In genomic region chr11:77512891-77513810, GRCm38 (mm10) we compare ENCODE assay signal across 8 mouse cellular contexts. TPM values are rescaled to one million over a fixed set of nuclear protein-coding genes. Genes with fewer than 3 reads are reported as not detected.
DNase-seq lines count a peak whose midpoint lies in the region; ATAC-seq and TF ChIP-seq lines count a peak whose summit lies in the region.

No protein-coding gene starts in this region.

- H3K27me3 ChIP-seq in heart, embryonic 15.5 days, result peaks cover 6% of the 10 kb centered on the region; the same call in 1 of the 2 replicates
- no peaks in the 10 kb centered on the region for H3K27me3 ChIP-seq in kidney, postnatal 0 days (ENCODE audit: insufficient read depth, low read length)
- H3K27me3 ChIP-seq in lung, postnatal 0 days (replicated peaks; ENCODE audit: insufficient read depth, low read length), result 0 out of 2 replicates have a peak, but pooled peaks cover 4% of the 10 kb centered on the region

- no peaks in the 10 kb centered on the region for H3K9me3 ChIP-seq in heart, embryonic 15.5 days (replicated peaks)
- no peaks in the 10 kb centered on the region for H3K9me3 ChIP-seq in kidney, postnatal 0 days (replicated peaks; ENCODE audit: low read length)
- H3K9me3 ChIP-seq in lung, postnatal 0 days (ENCODE audit: low read length), result no peaks in the 10 kb centered on the region

- H3K9ac ChIP-seq in heart, embryonic 15.5 days, result peak overlapping the region; percentile 87
- peak overlapping the region; percentile 71 for H3K9ac ChIP-seq in kidney, postnatal 0 days (ENCODE audit: low read depth, low read length)
- H3K9ac ChIP-seq in lung, postnatal 0 days (replicated peaks; ENCODE audit: low read depth), result peak overlapping the region; percentile 46

- TF ChIP-seq POLR2A in bone marrow, adult 2 months (IDR thresholded peaks at IDR 0.05; ENCODE audit: borderline replicate concordance, control insufficient read depth, low read depth, low read length), result peak; percentile 58; the same call in 1 of the 2 replicates
- TF ChIP-seq POLR2A in embryonic fibroblast, embryonic 13.5 days (IDR thresholded peaks at IDR 0.05; ENCODE audit: low read depth, low read length), result peak; percentile 94

- ATAC-seq in heart, embryonic 15.5 days (replicated peaks; ENCODE audit: insufficient number of reproducible peaks, insufficient read depth, low FRiP score, low read depth), result peak; percentile 79
- peak; percentile 68 for ATAC-seq in kidney, postnatal 0 days (replicated peaks; ENCODE audit: low FRiP score, low read depth)
- peak; percentile 83 for ATAC-seq in lung, postnatal 0 days

- no peak for TF ChIP-seq CTCF in bone marrow, adult 2 months (IDR thresholded peaks at IDR 0.05; ENCODE audit: control insufficient read depth, insufficient read depth, low read length)
- no peak for TF ChIP-seq CTCF in embryonic fibroblast, embryonic 13.5 days (IDR thresholded peaks at IDR 0.05; ENCODE audit: borderline replicate concordance, insufficient read depth, low read length)
- no peak for TF ChIP-seq CTCF in kidney, postnatal 0 days (IDR thresholded peaks at IDR 0.05; ENCODE audit: low read depth)
- TF ChIP-seq CTCF in lung, postnatal 0 days (IDR thresholded peaks at IDR 0.05), result no peak

- H3K4me1 ChIP-seq in bone marrow, adult 2 months (ENCODE audit: control insufficient read depth, insufficient read depth, low read length), result peaks cover 6% of the 10 kb centered on the region
- no peaks in the 10 kb centered on the region for H3K4me1 ChIP-seq in embryonic fibroblast, embryonic 13.5 days (ENCODE audit: control insufficient read depth, insufficient read depth, low read length)
- peaks cover 49% of the 10 kb centered on the region for H3K4me1 ChIP-seq in heart, embryonic 15.5 days (replicated peaks)
- H3K4me1 ChIP-seq in kidney, postnatal 0 days (replicated peaks; ENCODE audit: insufficient read depth, low read length), result peaks cover 32% of the 10 kb centered on the region
- H3K4me1 ChIP-seq in lung, postnatal 0 days (ENCODE audit: insufficient read depth, low read depth, low read length), result peaks cover 23% of the 10 kb centered on the region

- H3K4me2 ChIP-seq in heart, embryonic 15.5 days, result peak overlapping the region; percentile 96
- H3K4me2 ChIP-seq in kidney, postnatal 0 days (ENCODE audit: low read length), result peak overlapping the region; percentile 75
- peak overlapping the region; percentile 91 for H3K4me2 ChIP-seq in lung, postnatal 0 days (replicated peaks; ENCODE audit: low read depth, low read length)

- peak overlapping the region; percentile 83 for H3K4me3 ChIP-seq in bone marrow, adult 2 months (replicated peaks; ENCODE audit: control insufficient read depth, low read depth, low read length)
- peak overlapping the region; percentile 56 for H3K4me3 ChIP-seq in embryonic fibroblast, embryonic 13.5 days (ENCODE audit: insufficient read depth, low read length)
- H3K4me3 ChIP-seq in heart, embryonic 15.5 days, result peak overlapping the region; percentile 90
- H3K4me3 ChIP-seq in kidney, postnatal 0 days (replicated peaks; ENCODE audit: low read depth, low read length), result peak overlapping the region; percentile 55
- H3K4me3 ChIP-seq in lung, postnatal 0 days (ENCODE audit: low read depth, low read length), result peak overlapping the region; percentile 68

- WGBS in bone marrow, adult 2 months, result under 1% methylated on average over 75 of the region's 84 CpGs
- under 1% methylated on average over 77 of the region's 84 CpGs for WGBS in heart, embryonic 15.5 days
- under 1% methylated on average over 78 of the region's 84 CpGs for WGBS in kidney, postnatal 0 days
- WGBS in lung, postnatal 0 days, result under 1% methylated on average over 58 of the region's 84 CpGs

- no peak for TF ChIP-seq EP300 in lung, postnatal 0 days (IDR thresholded peaks at IDR 0.05)

- DNase-seq in ES-CJ7 (ENCODE audit: low read depth, low spot score), result peak; percentile 89
- DNase-seq in kidney, postnatal 0 days (ENCODE audit: low spot score), result peak; percentile 90
- peak; percentile 93 for DNase-seq in lung, postnatal 0 days (ENCODE audit: low spot score)
- DNase-seq in ovary, postnatal 14 days (ENCODE audit: low spot score), result peak; percentile 75
- DNase-seq in thymus, postnatal 36 days, result peak; percentile 87 to 91

- no peaks in the 10 kb centered on the region; the same call in 1 of the 2 replicates for H3K36me3 ChIP-seq in heart, embryonic 15.5 days
- H3K36me3 ChIP-seq in kidney, postnatal 0 days (ENCODE audit: insufficient read depth, low read length), result no peaks in the 10 kb centered on the region
- no peaks in the 10 kb centered on the region for H3K36me3 ChIP-seq in lung, postnatal 0 days (ENCODE audit: insufficient read depth, low read length)

- peak overlapping the region; percentile 73 for H3K27ac ChIP-seq in bone marrow, adult 2 months (ENCODE audit: control insufficient read depth, insufficient read depth, low read depth, low read length, poor library complexity)
- H3K27ac ChIP-seq in embryonic fibroblast, embryonic 13.5 days (ENCODE audit: insufficient read depth, low read length), result peak overlapping the region; percentile 27
- peak overlapping the region; percentile 90 for H3K27ac ChIP-seq in heart, embryonic 15.5 days
- H3K27ac ChIP-seq in kidney, postnatal 0 days, result peak overlapping the region; percentile 38
- peak overlapping the region; percentile 68 for H3K27ac ChIP-seq in lung, postnatal 0 days (ENCODE audit: low read length)

RNA-seq across cellular contexts. Expression of gene Abhd15, which starts 1.8 kb away (rescaled TPM):
- 0.61 and 5.6 TPM in 2 replicates for polyA plus RNA-seq in bone marrow, adult 2 months (2011; ENCODE audit: insufficient read depth, insufficient read length, low replicate concordance, missing spikeins)
- 0.37 and 1.0 TPM in 2 replicates for polyA plus RNA-seq in embryonic fibroblast, embryonic 13.5 days (2011; ENCODE audit: insufficient read length, low read depth, missing spikeins)
- polyA plus RNA-seq in heart, embryonic 15.5 days (2015; fragmentation: Nextera tagmentation; extraction: Ambion mirVana), result 2.2 and 4.5 TPM in 2 replicates
- polyA plus RNA-seq in kidney, postnatal 0 days (2015; fragmentation: Nextera tagmentation; extraction: Ambion mirVana), result 1.9 and 2.2 TPM in 2 replicates
- 4.1 and 4.3 TPM in 2 replicates for polyA plus RNA-seq in lung, postnatal 0 days (2015; fragmentation: Nextera tagmentation; extraction: Ambion mirVana)

RNA-seq across cellular contexts. Expression of gene Trp53i13, which starts 2.6 kb away (rescaled TPM):
- 4.0 and 5.1 TPM in 2 replicates for polyA plus RNA-seq in bone marrow, adult 2 months (2011; ENCODE audit: insufficient read depth, insufficient read length, low replicate concordance, missing spikeins)
- 21.2 and 26.4 TPM in 2 replicates for polyA plus RNA-seq in embryonic fibroblast, embryonic 13.5 days (2011; ENCODE audit: insufficient read length, low read depth, missing spikeins)
- polyA plus RNA-seq in heart, embryonic 15.5 days (2015; fragmentation: Nextera tagmentation; extraction: Ambion mirVana), result 26.3 and 32.2 TPM in 2 replicates
- 34.8 and 36.0 TPM in 2 replicates for polyA plus RNA-seq in kidney, postnatal 0 days (2015; fragmentation: Nextera tagmentation; extraction: Ambion mirVana)
- 27.4 and 32.9 TPM in 2 replicates for polyA plus RNA-seq in lung, postnatal 0 days (2015; fragmentation: Nextera tagmentation; extraction: Ambion mirVana)

RNA-seq across cellular contexts. Expression of gene Gm10392, which starts 5.8 kb away (rescaled TPM):
- polyA plus RNA-seq in bone marrow, adult 2 months (2011; ENCODE audit: insufficient read depth, insufficient read length, low replicate concordance, missing spikeins), result 0.56 and 0.87 TPM in 2 replicates
- not detected in 2 replicates for polyA plus RNA-seq in embryonic fibroblast, embryonic 13.5 days (2011; ENCODE audit: insufficient read length, low read depth, missing spikeins)
- 0.13 TPM in 1 of 2 replicates, not detected in the other for polyA plus RNA-seq in heart, embryonic 15.5 days (2015; fragmentation: Nextera tagmentation; extraction: Ambion mirVana)
- polyA plus RNA-seq in kidney, postnatal 0 days (2015; fragmentation: Nextera tagmentation; extraction: Ambion mirVana), result not detected in 2 replicates
- 0.07 and 0.13 TPM in 2 replicates for polyA plus RNA-seq in lung, postnatal 0 days (2015; fragmentation: Nextera tagmentation; extraction: Ambion mirVana)

RNA-seq across cellular contexts. Expression of gene Git1, which starts 19.8 kb away (rescaled TPM):
- polyA plus RNA-seq in bone marrow, adult 2 months (2011; ENCODE audit: insufficient read depth, insufficient read length, low replicate concordance, missing spikeins), result 10.2 and 16.1 TPM in 2 replicates
- 37.9 and 41.2 TPM in 2 replicates for polyA plus RNA-seq in embryonic fibroblast, embryonic 13.5 days (2011; ENCODE audit: insufficient read length, low read depth, missing spikeins)
- polyA plus RNA-seq in heart, embryonic 15.5 days (2015; fragmentation: Nextera tagmentation; extraction: Ambion mirVana), result 6.8 and 10.0 TPM in 2 replicates
- polyA plus RNA-seq in kidney, postnatal 0 days (2015; fragmentation: Nextera tagmentation; extraction: Ambion mirVana), result 10.9 and 11.3 TPM in 2 replicates
- polyA plus RNA-seq in lung, postnatal 0 days (2015; fragmentation: Nextera tagmentation; extraction: Ambion mirVana), result 12.3 and 12.6 TPM in 2 replicates

RNA-seq across cellular contexts. Expression of gene Ankrd13b, which starts 23.7 kb away (rescaled TPM):
- 3.1 and 5.7 TPM in 2 replicates for polyA plus RNA-seq in bone marrow, adult 2 months (2011; ENCODE audit: insufficient read depth, insufficient read length, low replicate concordance, missing spikeins)
- 12.3 and 15.6 TPM in 2 replicates for polyA plus RNA-seq in embryonic fibroblast, embryonic 13.5 days (2011; ENCODE audit: insufficient read length, low read depth, missing spikeins)
- polyA plus RNA-seq in heart, embryonic 15.5 days (2015; fragmentation: Nextera tagmentation; extraction: Ambion mirVana), result 3.2 and 4.9 TPM in 2 replicates
- polyA plus RNA-seq in kidney, postnatal 0 days (2015; fragmentation: Nextera tagmentation; extraction: Ambion mirVana), result 5.8 and 6.4 TPM in 2 replicates
- 1.9 and 2.2 TPM in 2 replicates for polyA plus RNA-seq in lung, postnatal 0 days (2015; fragmentation: Nextera tagmentation; extraction: Ambion mirVana)

Comparison
In these comparisons a context has a peak if more than half of its experiments do, and no peak if none do; other contexts are left out.
1. Peak in every context shown above with its lines: DNase-seq, ATAC-seq, H3K4me3 ChIP-seq and H3K27ac ChIP-seq.
2. H3K27ac ChIP-seq: peak in every context shown above with its lines; median percentile 90 in heart, embryonic 15.5 days; 73 in bone marrow, adult 2 months; 68 in lung, postnatal 0 days; 38 in kidney, postnatal 0 days; 27 in embryonic fibroblast, embryonic 13.5 days.